Mouse (Mus musculus): ENCODE results near the gene Rnf40.
A peak's percentile ranks its signal among the peaks of the same experiment; 100 is the strongest.

Gene Rnf40

GRCm38 (mm10) chr7:127588011-127588871 is at the start of gene Rnf40, which contains the start of gene Ccdc189:
TSS of gene Rnf40 (plus strand) at chr7:127588767.
TSS of gene Ccdc189 (minus strand) at chr7:127588595.
- peak; percentile 93 to 96 for DNase-seq

GRCm38 (mm10) chr7:127541671-127542070 is 46.9 kb upstream of the Rnf40 start:
- peak; percentile 28 to 38 for DNase-seq

GRCm38 (mm10) chr7:127549116-127549835 is 39.3 kb upstream of the Rnf40 start:
- DNase-seq = peak; percentile 93 to 95

GRCm38 (mm10) chr7:127551558-127551957 is 37.0 kb upstream of the Rnf40 start:
- no peak for DNase-seq

- DNase-seq = no peak
These were observed 28.0 kb upstream of the Rnf40 start for GRCm38 (mm10) chr7:127560580-127560979.

GRCm38 (mm10) chr7:127561340-127561858 is 27.2 kb upstream of the Rnf40 start, which contains the start of gene Tmem265:
TSS of gene Tmem265 (plus strand) at chr7:127561390.
- peak; percentile 39 to 46 for DNase-seq

GRCm38 (mm10) chr7:127564381-127565150 is 24.0 kb upstream of the Rnf40 start:
- DNase-seq = peak; percentile 97

GRCm38 (mm10) chr7:127572895-127573471 is 15.6 kb upstream of the Rnf40 start, which contains the start of gene Phkg2:
TSS of gene Phkg2 (plus strand) at chr7:127573340.
- peak; percentile 93 to 94 for DNase-seq

GRCm38 (mm10) chr7:127573503-127574008 is 15.0 kb upstream of the Rnf40 start:
- peak in 1 of 2 experiments; percentile 65 for DNase-seq

- no peak for DNase-seq
These were observed 14.5 kb upstream of the Rnf40 start for GRCm38 (mm10) chr7:127574115-127574514.

- DNase-seq = no peak
These were observed 5.3 kb upstream of the Rnf40 start for GRCm38 (mm10) chr7:127583260-127583659.

GRCm38 (mm10) chr7:127585031-127585430 is 3.5 kb upstream of the Rnf40 start:
- no peak for DNase-seq

GRCm38 (mm10) chr7:127586149-127586548 is 2.4 kb upstream of the Rnf40 start:
- DNase-seq = no peak

- DNase-seq = no peak
These were observed 1.4 kb upstream of the Rnf40 start for GRCm38 (mm10) chr7:127587196-127587595.

- no peak for DNase-seq
These were observed 334 bp downstream of the Rnf40 start for GRCm38 (mm10) chr7:127588901-127589300.

- no peak for DNase-seq
These were observed 1.1 kb downstream of the Rnf40 start for GRCm38 (mm10) chr7:127589637-127590036.

- peak in 1 of 2 experiments; percentile 21 for DNase-seq
These were observed 2.5 kb downstream of the Rnf40 start for GRCm38 (mm10) chr7:127591108-127591507.

- DNase-seq = no peak
These were observed 4.0 kb downstream of the Rnf40 start for GRCm38 (mm10) chr7:127592575-127592974.

GRCm38 (mm10) chr7:127596747-127597146 is 8.2 kb downstream of the Rnf40 start:
- DNase-seq = no peak

GRCm38 (mm10) chr7:127600612-127601011 is 12.0 kb downstream of the Rnf40 start:
- no peak for DNase-seq

GRCm38 (mm10) chr7:127601735-127602134 is 13.2 kb downstream of the Rnf40 start:
- no peak for DNase-seq

- no peak for DNase-seq
These were observed 14.3 kb downstream of the Rnf40 start for GRCm38 (mm10) chr7:127602903-127603302.
